Mouse (Mus musculus): ENCODE data around the gene Svs4. TPM values are rescaled to one million over a fixed set of nuclear protein-coding genes. Genes with fewer than 3 reads are reported as not detected.
"Not testable (repeated sequence)": the region's sequence is repeated elsewhere in the genome, so short reads cannot be mapped to it uniquely, and the experiment has no call there.

The Svs4 gene
- not detected in 2 replicates for polyA plus RNA-seq (2015; fragmentation: Nextera tagmentation; extraction: Ambion mirVana)

- Histone ChIP-seq H3K36me3 (ENCODE audit: poor library complexity, severe bottlenecking) (no peaks in the 10 kb centered on the region), H3K9me3 (replicated peaks) (no peaks in the 10 kb centered on the region), H3K4me1 (no peaks in the 10 kb centered on the region), H3K4me3 (no peak within 1 kb of the TSS), H3K27me3 (no peaks in the 10 kb centered on the region), H3K4me2 (no peak within 1 kb of the TSS), H3K9ac (no peak within 1 kb of the TSS), H3K27ac (no peak within 1 kb of the TSS)
- 98% methylated on average over 4 of the region's 4 CpGs for WGBS
- no peak for ATAC-seq
Observed at GRCm38 (mm10) chr2:164278359-164278758, at the start of gene Svs4. Gene Svs4 (minus strand): TSS chr2:164278459.

DNA sequence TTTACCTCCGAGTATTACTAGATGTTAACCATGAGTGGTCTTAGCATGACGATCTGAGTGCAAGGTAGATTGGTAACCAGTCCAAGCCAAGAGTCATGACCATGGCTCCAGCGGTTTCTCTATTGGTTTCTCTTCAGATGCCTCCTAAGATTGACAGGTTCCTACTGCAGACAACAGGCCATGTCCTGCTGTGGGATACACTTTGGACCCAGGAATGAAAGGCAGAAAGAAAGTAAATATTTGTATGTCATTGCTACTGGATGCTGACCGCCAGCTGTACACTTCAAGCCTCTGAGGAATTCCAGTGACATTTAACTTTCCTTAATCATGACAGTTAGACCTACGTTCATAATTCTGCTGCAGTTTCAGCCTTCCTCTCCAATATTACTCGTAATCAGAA is 42.7 kb upstream of the Svs4 start:
- H3K4me1 ChIP-seq = no peaks in the 10 kb centered on the region
- no peaks in the 10 kb centered on the region for H3K36me3 ChIP-seq (ENCODE audit: poor library complexity, severe bottlenecking)
- no peak overlapping the region for H3K27ac ChIP-seq
- H3K9me3 ChIP-seq (replicated peaks) = no peaks in the 10 kb centered on the region
- H3K27me3 ChIP-seq = no peaks in the 10 kb centered on the region
- no peak overlapping the region for H3K9ac ChIP-seq
- H3K4me2 ChIP-seq = no peak overlapping the region
- ATAC-seq = no peak
- WGBS = 85% methylated on average over 6 of the region's 6 CpGs
- no peak overlapping the region for H3K4me3 ChIP-seq

DNA sequence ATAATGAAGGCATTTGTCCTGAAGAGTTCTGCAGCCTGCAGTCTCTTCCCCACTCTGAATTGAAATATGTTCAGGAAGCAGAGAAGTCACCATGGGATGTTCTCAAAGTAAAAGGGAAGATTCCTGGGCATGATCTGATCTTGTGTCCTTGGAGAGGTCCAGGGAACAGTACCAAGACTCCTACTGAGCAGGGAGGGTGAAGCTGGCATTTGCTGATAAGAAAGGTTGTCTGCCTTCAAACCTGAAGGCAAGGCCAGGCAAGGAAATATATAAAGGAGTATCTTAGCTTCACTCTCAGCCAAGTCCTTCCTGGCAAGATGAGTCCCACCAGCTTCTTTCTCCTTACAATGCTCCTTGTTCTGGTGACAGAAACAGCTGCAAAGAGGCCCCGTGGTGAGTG is 38.2 kb upstream of the Svs4 start, which contains the start of gene Svs6:
TSS of gene Svs6 (plus strand) at position 301 of the 400 bp plus-strand sequence.
- H3K4me1 ChIP-seq; ATAC-seq; H3K9me3 ChIP-seq (replicated peaks); H3K9ac ChIP-seq; H3K27ac ChIP-seq; H3K4me2 ChIP-seq; H3K4me3 ChIP-seq; H3K27me3 ChIP-seq; H3K36me3 ChIP-seq (ENCODE audit: poor library complexity, severe bottlenecking): not testable (repeated sequence)
- WGBS = 76% methylated on average over 1 of the region's 1 CpGs

- H3K27ac ChIP-seq; H3K27me3 ChIP-seq; H3K36me3 ChIP-seq (ENCODE audit: poor library complexity, severe bottlenecking); H3K4me2 ChIP-seq; H3K4me3 ChIP-seq; ATAC-seq; H3K9ac ChIP-seq; H3K9me3 ChIP-seq (replicated peaks); H3K4me1 ChIP-seq: not testable (repeated sequence)
Observed at GRCm38 (mm10) chr2:164315460-164315859, 37.2 kb upstream of the Svs4 start.

DNA sequence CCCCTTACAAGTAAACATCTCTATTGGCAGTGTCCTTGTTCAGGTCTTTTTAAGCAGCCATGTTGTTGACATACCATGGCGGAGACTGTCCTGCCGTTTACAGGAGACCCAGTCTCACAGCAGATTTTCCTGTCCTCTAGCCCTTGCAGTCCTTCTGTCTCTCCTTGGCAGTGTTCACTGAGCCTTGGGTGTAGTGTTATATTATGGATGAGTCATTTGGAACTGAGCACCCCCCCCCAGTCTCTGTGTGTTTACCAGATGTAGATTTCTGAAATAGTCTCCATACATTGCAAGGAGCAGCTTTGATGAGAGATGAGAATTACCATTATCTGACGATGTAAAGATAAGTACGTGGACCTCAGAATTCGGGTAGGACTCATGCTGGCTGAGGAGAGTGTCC is 34.3 kb upstream of the Svs4 start:
- WGBS = 85% methylated on average over 5 of the region's 5 CpGs
- H3K4me1 ChIP-seq = no peaks in the 10 kb centered on the region
- H3K4me3 ChIP-seq = no peak overlapping the region
- ATAC-seq = no peak
- H3K27ac ChIP-seq = no peak overlapping the region
- no peaks in the 10 kb centered on the region for H3K9me3 ChIP-seq (replicated peaks)
- H3K4me2 ChIP-seq = no peak overlapping the region
- H3K9ac ChIP-seq = no peak overlapping the region
- no peaks in the 10 kb centered on the region for H3K27me3 ChIP-seq
- no peaks in the 10 kb centered on the region for H3K36me3 ChIP-seq (ENCODE audit: poor library complexity, severe bottlenecking)

GRCm38 (mm10) chr2:164288968-164289367 is 10.7 kb upstream of the Svs4 start, which contains the start of gene Svs3a:
Gene Svs3a (plus strand): TSS chr2:164289268.
- H3K27ac ChIP-seq; H3K4me1 ChIP-seq; H3K9me3 ChIP-seq (replicated peaks); H3K4me3 ChIP-seq; H3K27me3 ChIP-seq; ATAC-seq; H3K4me2 ChIP-seq; H3K9ac ChIP-seq; H3K36me3 ChIP-seq (ENCODE audit: poor library complexity, severe bottlenecking): not testable (repeated sequence)
- 92% methylated on average over 1 of the region's 1 CpGs for WGBS

DNA sequence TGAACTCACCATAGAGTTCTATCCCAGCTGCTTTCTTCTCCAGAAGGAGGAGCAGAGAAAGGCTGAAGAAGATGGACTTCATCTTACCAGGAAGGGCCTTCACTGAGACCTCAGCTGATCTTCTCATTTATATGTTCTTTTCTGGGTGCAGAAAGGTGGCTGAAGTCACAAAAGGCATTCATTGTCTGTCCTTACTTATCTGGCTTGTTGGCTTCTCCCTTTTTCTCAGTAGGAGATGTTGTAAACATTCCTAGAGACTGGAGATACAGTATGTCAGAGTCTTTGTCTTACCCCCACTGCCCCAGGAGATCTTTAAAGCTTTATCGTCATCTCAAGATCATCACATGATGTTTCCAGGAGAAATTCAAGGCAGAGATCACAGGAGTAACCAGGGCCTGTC is 21.7 kb downstream of the Svs4 start, which contains the start of gene Svs3b:
TSS of gene Svs3b (minus strand) at position 101 of the 400 bp plus-strand sequence.
- ATAC-seq; H3K9me3 ChIP-seq (replicated peaks); H3K27me3 ChIP-seq; H3K4me3 ChIP-seq; H3K4me2 ChIP-seq; H3K36me3 ChIP-seq (ENCODE audit: poor library complexity, severe bottlenecking); H3K4me1 ChIP-seq; H3K27ac ChIP-seq; H3K9ac ChIP-seq: not testable (repeated sequence)
- 80% methylated on average over 1 of the region's 1 CpGs for WGBS

DNA sequence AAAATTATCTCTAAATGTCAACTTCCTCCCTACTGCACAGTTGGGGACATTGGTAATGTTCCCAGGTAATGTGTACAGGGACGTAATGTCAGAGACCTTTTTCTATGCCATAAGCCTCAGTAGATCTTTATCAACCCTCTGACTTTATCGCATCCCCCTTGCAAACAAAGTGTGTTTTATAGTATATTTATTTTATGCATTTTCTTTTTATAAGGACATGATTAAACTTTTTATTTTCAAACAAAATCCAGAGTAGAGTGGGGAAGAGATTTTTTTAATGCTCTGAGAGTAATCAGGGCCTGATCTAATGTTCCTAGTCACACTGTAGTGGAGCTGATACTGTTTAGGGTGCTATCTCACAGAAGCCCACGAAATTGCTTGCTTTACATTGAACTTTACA is 39.9 kb downstream of the Svs4 start, which contains the start of gene Svs2:
TSS of gene Svs2 (minus strand) at position 101 of the 400 bp plus-strand sequence.
- H3K9me3 ChIP-seq (replicated peaks) = no peaks in the 10 kb centered on the region
- no peak within 1 kb of the TSS for H3K27ac ChIP-seq
- no peaks in the 10 kb centered on the region for H3K27me3 ChIP-seq
- no peaks in the 10 kb centered on the region for H3K36me3 ChIP-seq (ENCODE audit: poor library complexity, severe bottlenecking)
- no peak within 1 kb of the TSS for H3K9ac ChIP-seq
- no peaks in the 10 kb centered on the region for H3K4me1 ChIP-seq
- WGBS = 90% methylated on average over 3 of the region's 3 CpGs
- no peak within 1 kb of the TSS for H3K4me3 ChIP-seq
- no peak for ATAC-seq
- H3K4me2 ChIP-seq = no peak within 1 kb of the TSS

DNA sequence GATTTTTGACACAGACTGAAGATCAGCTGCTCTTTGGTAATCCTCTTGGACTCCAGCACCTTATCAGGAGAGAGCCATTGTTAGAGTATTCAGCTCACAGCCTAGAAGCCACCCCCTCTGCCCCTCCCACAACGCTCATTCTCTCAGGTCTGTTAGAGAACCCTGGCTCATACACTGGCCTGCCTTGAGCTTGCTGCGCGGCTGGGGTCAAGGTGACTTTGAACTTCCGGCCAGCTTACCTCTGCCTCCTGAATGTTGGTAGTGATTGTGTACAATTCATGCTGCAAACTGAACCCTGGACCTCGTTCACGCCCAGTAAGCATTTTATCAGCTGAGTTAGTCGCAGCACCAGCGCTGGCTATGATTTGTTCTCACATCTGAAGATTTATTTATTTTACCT is 45.6 kb downstream of the Svs4 start:
- Histone ChIP-seq H3K4me3 (no peak overlapping the region), H3K4me1 (no peaks in the 10 kb centered on the region), H3K27me3 (no peaks in the 10 kb centered on the region), H3K9me3 (replicated peaks) (no peaks in the 10 kb centered on the region), H3K9ac (no peak overlapping the region), H3K36me3 (ENCODE audit: poor library complexity, severe bottlenecking) (no peaks in the 10 kb centered on the region), H3K27ac (no peak overlapping the region), H3K4me2 (no peak overlapping the region)
- 89% methylated on average over 8 of the region's 8 CpGs for WGBS
- ATAC-seq = no peak

- WGBS = 90% methylated on average over 8 of the region's 8 CpGs
- Histone ChIP-seq H3K9me3 (replicated peaks) (no peaks in the 10 kb centered on the region), H3K27me3 (no peaks in the 10 kb centered on the region), H3K9ac (no peak overlapping the region), H3K4me1 (no peaks in the 10 kb centered on the region), H3K4me3 (no peak overlapping the region), H3K27ac (no peak overlapping the region), H3K36me3 (ENCODE audit: poor library complexity, severe bottlenecking) (no peaks in the 10 kb centered on the region), H3K4me2 (no peak overlapping the region)
- ATAC-seq = no peak
Observed at GRCm38 (mm10) chr2:164228361-164229070, 49.7 kb downstream of the Svs4 start.

Other genes with a start within 250 kb of the Svs4 start
- gene Stk4, start 208.1 kb downstream of the Svs4 start, polyA plus RNA-seq (2015; fragmentation: Nextera tagmentation; extraction: Ambion mirVana) = 25.6 and 30.8 TPM in 2 replicates
- gene Tomm34, start 207.3 kb downstream of the Svs4 start, polyA plus RNA-seq (2015; fragmentation: Nextera tagmentation; extraction: Ambion mirVana) = 47.8 and 54.1 TPM in 2 replicates
- gene Kcns1, start 107.3 kb downstream of the Svs4 start, polyA plus RNA-seq (2015; fragmentation: Nextera tagmentation; extraction: Ambion mirVana) = 0.14 TPM in 1 of 2 replicates, not detected in the other
- gene Wfdc5, start 95.7 kb downstream of the Svs4 start, polyA plus RNA-seq (2015; fragmentation: Nextera tagmentation; extraction: Ambion mirVana) = not detected in 2 replicates
- gene Wfdc12, start 87.9 kb downstream of the Svs4 start, polyA plus RNA-seq (2015; fragmentation: Nextera tagmentation; extraction: Ambion mirVana) = not detected in 2 replicates
- gene Wfdc15a, start 78.3 kb downstream of the Svs4 start, polyA plus RNA-seq (2015; fragmentation: Nextera tagmentation; extraction: Ambion mirVana) = not detected in 2 replicates
- gene Wfdc15b, start 56.8 kb downstream of the Svs4 start, polyA plus RNA-seq (2015; fragmentation: Nextera tagmentation; extraction: Ambion mirVana) = not detected in 2 replicates
- gene Svs2, start 40.0 kb downstream of the Svs4 start, polyA plus RNA-seq (2015; fragmentation: Nextera tagmentation; extraction: Ambion mirVana) = not detected in 2 replicates
- not detected in 2 replicates for gene Svs3b, start 21.8 kb downstream of the Svs4 start, polyA plus RNA-seq (2015; fragmentation: Nextera tagmentation; extraction: Ambion mirVana)
- gene Svs3a, start 10.8 kb upstream of the Svs4 start, polyA plus RNA-seq (2015; fragmentation: Nextera tagmentation; extraction: Ambion mirVana) = not detected in 2 replicates
- not detected in 2 replicates for gene Svs6, start 38.3 kb upstream of the Svs4 start, polyA plus RNA-seq (2015; fragmentation: Nextera tagmentation; extraction: Ambion mirVana)
- gene Svs5, start 54.3 kb upstream of the Svs4 start, polyA plus RNA-seq (2015; fragmentation: Nextera tagmentation; extraction: Ambion mirVana) = not detected in 2 replicates
- gene Slpi, start 110.6 kb upstream of the Svs4 start, polyA plus RNA-seq (2015; fragmentation: Nextera tagmentation; extraction: Ambion mirVana) = not detected in 2 replicates
- gene Rbpjl, start 124.7 kb upstream of the Svs4 start, polyA plus RNA-seq (2015; fragmentation: Nextera tagmentation; extraction: Ambion mirVana) = not detected in 2 replicates
- gene Matn4, start 126.7 kb upstream of the Svs4 start, polyA plus RNA-seq (2015; fragmentation: Nextera tagmentation; extraction: Ambion mirVana) = 0.15 and 0.45 TPM in 2 replicates
- gene Sdc4, start 165.4 kb upstream of the Svs4 start, polyA plus RNA-seq (2015; fragmentation: Nextera tagmentation; extraction: Ambion mirVana) = 7.9 and 8.6 TPM in 2 replicates
- 71.8 and 72.4 TPM in 2 replicates for gene Sys1, start 178.5 kb upstream of the Svs4 start, polyA plus RNA-seq (2015; fragmentation: Nextera tagmentation; extraction: Ambion mirVana)
- gene Gm20458, start 182.5 kb upstream of the Svs4 start, polyA plus RNA-seq (2015; fragmentation: Nextera tagmentation; extraction: Ambion mirVana) = 3.6 and 3.7 TPM in 2 replicates
- gene Trp53tg5, start 195.3 kb upstream of the Svs4 start, polyA plus RNA-seq (2015; fragmentation: Nextera tagmentation; extraction: Ambion mirVana) = not detected in 2 replicates
- gene Dbndd2, start 207.6 kb upstream of the Svs4 start, polyA plus RNA-seq (2015; fragmentation: Nextera tagmentation; extraction: Ambion mirVana) = 6.3 and 7.3 TPM in 2 replicates
- gene Pigt, start 219.1 kb upstream of the Svs4 start, polyA plus RNA-seq (2015; fragmentation: Nextera tagmentation; extraction: Ambion mirVana) = 47.2 and 52.2 TPM in 2 replicates

Data from forebrain, embryonic 13.5 days (tissue).